Mouse (Mus musculus) heart, embryonic 14.5 days (tissue): ENCODE results near the gene Hoxa5. TPM values are rescaled to one million over a fixed set of nuclear protein-coding genes. Genes with fewer than 3 reads are reported as not detected.

ENCODE experiments used
- ATAC-seq: fragments of 200-750 bp; cut with Nextera tagmentation; 2 replicates; pipeline ENCODE4 v1.8.0; 2017; ENCODE audit warnings: low read depth, moderate TSS enrichment; ENCODE audit not compliant: insufficient number of reproducible peaks, insufficient read depth, low FRiP score
- H3K27ac ChIP-seq, 2 experiments: fragments of 200-500 bp in 1 of 2; fragments of 300-500 bp in 1 of 2; sonication (generic) in 1 of 2; replicated peaks in 1 of 2; 2 replicates each; pipeline ENCODE4 v1.5.1; 2012 to 2014; ENCODE audit warnings: low read depth in 2 of 2, low read length in 2 of 2, control low read depth in 1 of 2, mild to moderate bottlenecking in 1 of 2, mixed read lengths in 1 of 2; ENCODE audit not compliant: control insufficient read depth in 1 of 2, insufficient read depth in 1 of 2
- H3K27me3 ChIP-seq: fragments of 300-500 bp; sonication (generic); 2 replicates; pipeline ENCODE4 v1.6.1; 2014; ENCODE audit warnings: mild to moderate bottlenecking, low read length, control low read depth; ENCODE audit not compliant: control insufficient read depth, insufficient read depth
- H3K36me3 ChIP-seq: fragments of 300-500 bp; sonication (generic); 2 replicates; pipeline ENCODE4 v1.6.1; 2014; ENCODE audit warnings: mild to moderate bottlenecking, control low read depth, low read length, mixed read lengths; ENCODE audit not compliant: control insufficient read depth, insufficient read depth
- H3K4me1 ChIP-seq, 2 experiments: fragments of 200-500 bp in 1 of 2; fragments of 300-500 bp in 1 of 2; sonication (generic) in 1 of 2; 2 replicates each; pipeline ENCODE4 v1.6.1; 2012 to 2014; ENCODE audit warnings: low read length in 2 of 2, control low read depth in 1 of 2, mixed read lengths in 1 of 2; ENCODE audit not compliant: control insufficient read depth in 2 of 2, insufficient read depth in 2 of 2
- H3K4me2 ChIP-seq: fragments of 300-500 bp; sonication (generic); 2 replicates; pipeline ENCODE4 v1.6.1; 2014; ENCODE audit warnings: mild to moderate bottlenecking, low read length
- H3K4me3 ChIP-seq, 2 experiments: fragments of 200-500 bp in 1 of 2; fragments of 300-500 bp in 1 of 2; sonication (generic) in 1 of 2; 2 replicates each; pipeline ENCODE4 v1.5.1; 2012 to 2014; ENCODE audit warnings: low read length in 2 of 2, mild to moderate bottlenecking in 2 of 2, control low read depth in 1 of 2, low read depth in 1 of 2, moderate library complexity in 1 of 2; ENCODE audit not compliant: control insufficient read depth in 1 of 2, insufficient read depth in 1 of 2
- H3K9ac ChIP-seq: fragments of 300-500 bp; sonication (generic); 2 replicates; pipeline ENCODE4 v1.6.1; 2014; ENCODE audit warnings: mild to moderate bottlenecking, low read length
- H3K9me3 ChIP-seq: fragments of 300-500 bp; sonication (generic); 2 replicates; pipeline ENCODE4 v1.6.1; 2016; ENCODE audit warnings: low read length, control low read depth; ENCODE audit not compliant: control insufficient read depth
- WGBS: fragments of 180-500 bp; shearing (Covaris S2); extraction: QIAGEN DNeasy Blood & Tissue Kit; methylation state at CpG from one replicate; pipeline ENCODE4 v1.1.7; 2014; 5-methylcytosine and 5-hydroxymethylcytosine counted together
- polyA plus RNA-seq: library from polyadenylated mRNA; unstranded; fragments of >200 nt; fragmentation: Nextera tagmentation; extraction: Ambion mirVana; gene quantifications from 2 replicates; pipeline ENCODE4 v1.2.1, GENCODE M21; 2014

Gene Hoxa5
- polyA plus RNA-seq, 1 experiment from 2014 or later, result 1.3 TPM

DNA sequence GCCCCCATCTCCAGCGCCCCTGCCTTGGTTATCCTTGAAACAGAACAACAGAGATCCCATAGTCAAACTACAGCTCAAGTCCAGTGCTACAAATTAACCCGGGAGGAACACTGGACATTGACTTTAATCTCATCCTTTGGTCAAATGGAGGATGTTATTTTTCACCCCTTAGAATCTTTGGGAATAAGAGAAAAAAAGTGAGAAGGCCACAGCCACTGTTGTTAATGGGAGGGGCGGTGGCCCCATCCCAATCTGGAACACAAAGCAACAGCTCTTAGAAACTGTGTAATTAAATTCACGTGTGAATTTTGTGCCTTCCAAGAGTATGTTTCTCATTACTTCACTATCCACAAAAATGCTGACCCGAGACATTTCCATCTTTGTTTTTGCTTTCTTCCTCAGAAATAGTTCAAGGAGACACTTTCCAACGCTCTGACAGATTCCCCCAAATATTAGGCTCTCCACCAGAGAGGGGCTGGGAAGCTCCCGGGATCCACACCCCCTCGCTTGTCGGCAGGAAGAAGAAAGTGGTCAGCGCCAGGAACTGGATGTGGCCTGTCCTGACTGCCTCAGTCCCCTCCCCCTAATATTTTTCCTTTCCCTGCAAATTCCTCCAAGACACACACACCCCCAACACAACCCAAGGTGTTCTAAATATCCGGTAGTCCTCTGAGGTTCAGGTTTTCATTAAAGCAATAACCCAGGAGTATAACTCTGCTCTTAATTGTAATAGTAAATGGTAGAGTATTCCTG, 23.3 kb upstream of the Hoxa5 start:
- Histone ChIP-seq H3K4me1 (no peaks in the 10 kb centered on the region; a peak in 1 of 4 replicates), H3K4me2 (no peak overlapping the region), H3K4me3 (no peak overlapping the region), H3K27ac (no peak overlapping the region), H3K36me3 (no peaks in the 10 kb centered on the region), H3K9me3 (no peaks in the 10 kb centered on the region), H3K9ac (no peak overlapping the region), H3K27me3 (peaks cover 98% of the 10 kb centered on the region)
- WGBS, result 5% methylated on average over 11 of the region's 11 CpGs
- no peak for ATAC-seq

DNA sequence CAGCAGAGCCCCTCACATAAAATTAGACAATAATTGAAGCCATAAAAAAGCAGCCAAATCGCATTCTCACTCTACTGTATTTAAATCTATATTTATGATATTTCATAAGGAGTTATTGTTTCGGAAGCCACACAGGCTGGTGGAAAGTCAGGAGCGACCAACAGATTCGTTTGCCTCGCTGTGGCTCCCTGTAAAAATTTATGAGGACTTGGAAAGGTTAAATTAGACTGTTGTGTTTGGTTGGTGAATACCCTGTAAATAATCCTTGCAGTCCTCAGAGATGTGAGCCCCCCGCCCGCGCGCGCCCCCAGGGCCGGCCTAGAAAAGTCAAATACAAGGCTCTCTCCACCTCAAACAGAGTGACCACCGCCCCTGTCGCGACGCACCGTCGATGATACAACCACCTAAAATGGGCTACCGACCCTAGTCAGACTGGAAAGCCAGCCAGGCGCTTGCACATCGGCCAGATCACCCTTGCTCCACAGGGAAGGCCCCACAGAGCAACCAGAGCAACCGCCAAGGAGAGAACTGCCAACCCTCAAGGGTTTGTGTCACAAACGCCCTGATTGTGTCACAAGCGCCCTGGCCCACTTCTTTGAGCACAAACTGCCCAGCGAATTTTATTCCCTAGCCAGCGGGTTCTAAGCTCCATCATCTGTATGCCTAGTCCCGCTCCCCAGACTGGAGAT, 22.3 kb upstream of the Hoxa5 start:
- WGBS, result 2% methylated on average over 26 of the region's 26 CpGs
- no peaks in the 10 kb centered on the region for H3K36me3 ChIP-seq
- H3K4me2 ChIP-seq, result no peak overlapping the region

GRCm38 (mm10) chr6:52225612-52226568, 21.5 kb upstream of the Hoxa5 start:
- no peaks in the 10 kb centered on the region for H3K9me3 ChIP-seq
- no peaks in the 10 kb centered on the region for H3K36me3 ChIP-seq
- H3K4me3 ChIP-seq, result peak overlapping the region in 1 of 2 experiments; percentile 7; a peak in 1 of 4 replicates
- WGBS, result 2% methylated on average over 69 of the region's 69 CpGs
- H3K27ac ChIP-seq, result no peak overlapping the region
- H3K4me1 ChIP-seq, result peaks cover 2 to 6% of the 10 kb centered on the region in 2 experiments; a peak in 1 of 4 replicates
- no peak overlapping the region for H3K4me2 ChIP-seq
- no peak for ATAC-seq
- no peak overlapping the region for H3K9ac ChIP-seq
- H3K27me3 ChIP-seq, result peaks cover 99% of the 10 kb centered on the region

More for the DNA sequence above, 22.3 kb upstream of the Hoxa5 start:
- Histone ChIP-seq H3K4me3 (no peak overlapping the region), H3K27ac (no peak overlapping the region), H3K4me1 (peaks cover 0 to 3% of the 10 kb centered on the region in 2 experiments; a peak in 1 of 4 replicates), H3K9me3 (no peaks in the 10 kb centered on the region), H3K27me3 (peaks cover 98% of the 10 kb centered on the region), H3K9ac (no peak overlapping the region)
- no peak for ATAC-seq

GRCm38 (mm10) chr6:52224895-52225611, 20.7 kb upstream of the Hoxa5 start:
- H3K27me3 ChIP-seq, result peaks cover 99% of the 10 kb centered on the region
- H3K4me2 ChIP-seq, result no peak overlapping the region
- H3K4me3 ChIP-seq, result peak overlapping the region in 1 of 2 experiments; percentile 7; a peak in 1 of 4 replicates
- no peak overlapping the region for H3K9ac ChIP-seq
- WGBS, result 3% methylated on average over 36 of the region's 36 CpGs
- no peak for ATAC-seq
- no peaks in the 10 kb centered on the region for H3K9me3 ChIP-seq
- no peaks in the 10 kb centered on the region for H3K36me3 ChIP-seq
- no peak overlapping the region for H3K27ac ChIP-seq
- peaks cover 2 to 6% of the 10 kb centered on the region in 2 experiments; a peak in 1 of 4 replicates for H3K4me1 ChIP-seq

DNA sequence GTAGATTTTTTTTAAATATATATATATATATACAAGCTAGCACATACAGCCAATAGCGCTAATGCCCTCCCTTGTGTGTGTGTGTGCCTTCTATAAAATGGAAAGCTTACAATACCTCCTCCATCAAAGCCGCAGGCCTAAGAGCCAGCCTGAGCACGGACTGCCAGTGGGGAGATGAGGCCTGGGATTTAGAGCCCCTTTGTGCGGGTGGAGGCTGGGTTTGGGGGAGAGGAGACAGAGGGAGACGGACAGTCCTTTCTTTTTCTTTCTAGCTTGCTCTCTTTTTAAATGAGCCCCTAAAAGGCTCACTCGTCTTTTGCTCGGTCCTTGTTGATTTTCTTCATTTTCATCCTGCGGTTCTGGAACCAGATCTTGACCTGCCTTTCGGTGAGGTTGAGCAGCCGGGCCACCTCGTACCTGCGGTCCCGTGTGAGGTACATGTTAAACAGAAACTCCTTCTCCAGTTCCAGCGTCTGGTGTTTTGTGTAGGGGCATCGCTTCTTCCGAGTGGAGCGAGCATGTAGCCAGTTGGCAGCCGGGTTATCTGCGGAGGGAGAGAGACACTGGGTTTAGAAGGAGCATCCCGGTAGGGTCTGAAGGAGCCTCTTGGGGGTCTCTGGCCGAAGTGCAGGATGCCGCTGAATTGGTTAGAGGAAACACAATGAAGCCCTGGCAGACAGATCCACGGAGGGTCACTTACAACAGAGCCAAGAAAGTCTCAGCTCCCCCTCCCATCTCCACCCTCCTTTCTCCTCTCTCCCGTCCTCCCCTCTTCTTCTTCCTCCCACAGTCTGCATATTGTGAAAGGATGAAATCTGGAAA, 19.8 kb upstream of the Hoxa5 start:
- Histone ChIP-seq H3K4me1 (peaks cover 2 to 6% of the 10 kb centered on the region in 2 experiments; a peak in 1 of 4 replicates), H3K36me3 (no peaks in the 10 kb centered on the region), H3K9ac (no peak overlapping the region), H3K27ac (no peak overlapping the region), H3K4me3 (no peak overlapping the region), H3K4me2 (no peak overlapping the region), H3K27me3 (peaks cover 99% of the 10 kb centered on the region), H3K9me3 (no peaks in the 10 kb centered on the region)
- WGBS, result 3% methylated on average over 24 of the region's 24 CpGs
- no peak for ATAC-seq

GRCm38 (mm10) chr6:52222729-52223128, 18.3 kb upstream of the Hoxa5 start:
- WGBS, result 19% methylated on average over 13 of the region's 13 CpGs
- Histone ChIP-seq H3K4me1 (peaks cover 2 to 6% of the 10 kb centered on the region in 2 experiments; a peak in 1 of 4 replicates), H3K27ac (no peak overlapping the region), H3K36me3 (no peaks in the 10 kb centered on the region), H3K9me3 (no peaks in the 10 kb centered on the region), H3K4me2 (no peak overlapping the region), H3K27me3 (peaks cover 100% of the 10 kb centered on the region), H3K4me3 (no peak overlapping the region), H3K9ac (no peak overlapping the region)
- ATAC-seq, result no peak
